Mouse (Mus musculus) hindbrain, postnatal 0 days (tissue): ENCODE data around the gene Dbnl. TPM values are rescaled to one million over a fixed set of nuclear protein-coding genes. Genes with fewer than 3 reads are reported as not detected.

Source experiments
- ATAC-seq: fragments of 200-750 bp; cut with Nextera tagmentation; 2 replicates; pipeline ENCODE4 v1.8.0; 2017; ENCODE audit warnings: mild to moderate bottlenecking, moderate TSS enrichment, moderate library complexity
- DNase-seq: peaks from one replicate; pipeline ENCODE4 v3.0.0-alpha.2; 2015; ENCODE audit warnings: low spot score
- H3K27ac ChIP-seq: fragments of 300-500 bp; sonication (generic); 2 replicates; pipeline ENCODE4 v1.5.1; 2014; ENCODE audit warnings: mild to moderate bottlenecking
- H3K27me3 ChIP-seq: fragments of 300-500 bp; sonication (generic); 2 replicates; pipeline ENCODE4 v1.6.1; 2014; ENCODE audit warnings: low read length, mixed read lengths; ENCODE audit not compliant: insufficient read depth
- H3K36me3 ChIP-seq: fragments of 300-500 bp; sonication (generic); 2 replicates; pipeline ENCODE4 v1.6.1; 2014; ENCODE audit warnings: low read length, mixed read lengths; ENCODE audit not compliant: insufficient read depth
- H3K4me1 ChIP-seq: fragments of 300-500 bp; sonication (generic); 2 replicates; pipeline ENCODE4 v1.6.1; 2014; ENCODE audit warnings: antibody characterized with exemption, low read length, mixed read lengths; ENCODE audit not compliant: insufficient read depth
- H3K4me2 ChIP-seq: fragments of 300-500 bp; sonication (generic); 2 replicates; pipeline ENCODE4 v1.6.1; 2014; ENCODE audit warnings: low read depth, mild to moderate bottlenecking, low read length, moderate library complexity, mixed read lengths
- H3K4me3 ChIP-seq: fragments of 300-500 bp; sonication (generic); 2 replicates; pipeline ENCODE4 v1.5.1; 2014; ENCODE audit warnings: low read length
- H3K9ac ChIP-seq: fragments of 300-500 bp; sonication (generic); replicated peaks from 2 replicates; pipeline ENCODE4 v1.6.1; 2014; ENCODE audit warnings: mild to moderate bottlenecking, low read length, moderate library complexity, mixed read lengths
- H3K9me3 ChIP-seq: fragments of 300-500 bp; sonication (generic); 2 replicates; pipeline ENCODE4 v1.6.1; 2016; ENCODE audit warnings: low read length, mixed read lengths
- CTCF ChIP-seq: IDR thresholded peaks from 2 replicates; pipeline ENCODE4 v1.5.1; 2016; ENCODE audit warnings: antibody characterized with exemption, control low read depth, low read depth
- WGBS: fragments of 180-500 bp; shearing (Covaris S2); extraction: QIAGEN DNeasy Blood & Tissue Kit; methylation state at CpG from one replicate; pipeline ENCODE4 v1.1.7; 2014; 5-methylcytosine and 5-hydroxymethylcytosine counted together
- polyA plus RNA-seq: library from polyadenylated mRNA; unstranded; fragments of >200 nt; fragmentation: Nextera tagmentation; extraction: Ambion mirVana; gene quantifications from 2 replicates; pipeline ENCODE4 v1.2.1, GENCODE M21; 2015
- total RNA-seq: library from RNA; depleted of rRNA; stranded (reverse); fragments of >200 nt; gene quantifications from 2 replicates; pipeline ENCODE4 v1.2.3, GENCODE M21; 2014; rRNA removed

The Dbnl gene
- total RNA-seq: 74.3 and 81.7 TPM in 2 replicates
- polyA plus RNA-seq: 122 and 123 TPM in 2 replicates

DNA sequence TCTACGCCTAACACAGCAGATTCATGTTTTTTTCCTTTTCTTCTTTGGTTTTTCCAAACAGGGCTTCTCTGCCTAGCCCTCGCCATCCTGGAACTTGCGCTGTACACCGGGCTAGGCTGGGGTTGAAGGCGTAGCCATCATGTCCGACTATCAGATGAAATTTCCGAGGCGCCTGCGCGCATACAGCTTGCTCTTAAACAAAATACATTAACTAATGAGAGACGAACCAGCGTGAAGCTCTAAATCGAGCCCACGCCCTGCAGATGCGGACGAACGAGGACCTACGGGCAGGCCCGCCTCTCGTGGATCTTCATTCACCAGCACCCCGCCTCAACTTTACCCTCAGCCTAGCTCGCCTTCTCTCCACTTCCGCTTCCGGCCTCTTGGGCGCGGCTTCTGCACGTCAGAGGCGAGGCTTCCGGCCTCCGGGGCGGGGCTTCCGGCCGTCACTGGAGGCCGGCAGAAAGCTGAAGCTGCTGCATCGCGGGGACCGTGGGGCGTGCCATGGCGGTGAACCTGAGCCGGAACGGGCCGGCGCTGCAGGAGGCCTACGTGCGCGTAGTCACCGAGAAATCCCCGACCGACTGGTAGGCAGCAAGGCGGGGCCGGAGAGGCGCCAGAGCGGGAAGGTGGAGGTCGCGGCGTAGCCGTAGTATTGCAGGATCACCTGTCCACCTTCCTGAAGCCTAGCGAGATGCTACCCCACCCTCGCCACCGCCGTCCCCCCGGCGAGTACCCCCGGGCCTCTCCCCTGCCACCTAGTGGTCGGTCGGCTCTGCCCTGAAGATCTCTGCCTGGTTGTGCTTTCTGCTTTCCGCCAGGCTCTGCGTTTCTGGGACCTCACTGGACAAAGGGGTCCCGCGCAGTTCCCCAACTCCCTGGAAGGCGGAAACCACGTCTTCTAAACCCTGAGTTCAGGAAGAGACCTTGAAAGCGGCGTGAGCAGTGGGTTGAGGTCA, at the start of gene Dbnl:
Gene Dbnl, plus strand, starts transcription at position 433 of the 959 bp plus-strand sequence.
- Histone ChIP-seq H3K9ac (peak within 1 kb of the TSS; percentile 81), H3K4me1 (peaks cover 13% of the 10 kb centered on the region), H3K4me3 (peak within 1 kb of the TSS; percentile 83), H3K36me3 (peaks cover 22% of the 10 kb centered on the region), H3K4me2 (peak within 1 kb of the TSS; percentile 94), H3K27ac (peak within 1 kb of the TSS; percentile 94), H3K27me3 (no peaks in the 10 kb centered on the region), H3K9me3 (no peaks in the 10 kb centered on the region)
- peak; percentile 81 for TF ChIP-seq CTCF
- WGBS: under 1% methylated on average over 74 of the region's 74 CpGs
- DNase-seq: peak; percentile 98
- ATAC-seq: peak; percentile 96

DNA sequence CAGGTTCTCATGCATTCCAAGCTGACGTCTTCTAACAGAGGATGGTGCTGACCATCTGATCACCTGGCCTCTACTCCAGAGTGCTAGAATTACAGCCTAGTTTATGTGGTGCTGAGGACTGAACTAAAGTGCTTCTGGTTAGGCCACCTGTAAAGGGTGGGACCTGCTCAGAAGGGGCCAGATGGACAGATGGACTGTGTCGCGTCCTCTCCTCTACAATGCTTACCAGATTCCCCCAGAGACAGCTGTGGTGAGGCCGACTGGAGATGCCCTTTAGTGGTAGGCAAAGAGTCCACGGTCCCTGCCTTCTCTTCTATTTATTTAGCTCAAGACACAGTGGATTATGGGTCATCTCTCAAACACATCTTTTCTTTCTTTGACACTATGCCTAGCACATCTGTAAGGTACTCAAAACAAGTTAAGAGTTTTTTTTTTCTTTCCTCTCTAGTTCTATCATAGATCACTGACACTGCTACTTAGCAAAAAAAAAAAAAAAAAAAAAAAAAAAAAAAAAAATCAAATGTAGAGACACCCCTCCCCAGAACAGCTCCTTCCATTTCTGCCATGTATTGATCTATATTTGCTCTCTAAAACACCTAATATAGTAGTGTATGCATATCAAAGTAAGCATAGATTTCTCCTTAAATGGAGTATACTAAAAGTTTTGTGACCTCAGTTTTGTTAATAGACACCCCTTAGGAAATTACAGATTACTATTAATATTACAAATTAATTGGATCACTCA, 49.2 kb upstream of the Dbnl start:
- no peak for TF ChIP-seq CTCF
- H3K9ac ChIP-seq: no peak overlapping the region
- ATAC-seq (no peak), DNase-seq (no peak)
- no peak overlapping the region for H3K27ac ChIP-seq
- 0 out of 2 replicates have a peak, but pooled peaks cover 7% of the 10 kb centered on the region for H3K4me1 ChIP-seq
- H3K9me3 ChIP-seq: no peaks in the 10 kb centered on the region
- H3K36me3 ChIP-seq: no peaks in the 10 kb centered on the region
- no peak overlapping the region for H3K4me3 ChIP-seq
- no peaks in the 10 kb centered on the region for H3K27me3 ChIP-seq
- 69% methylated on average over 5 of the region's 5 CpGs for WGBS
- no peak overlapping the region for H3K4me2 ChIP-seq

DNA sequence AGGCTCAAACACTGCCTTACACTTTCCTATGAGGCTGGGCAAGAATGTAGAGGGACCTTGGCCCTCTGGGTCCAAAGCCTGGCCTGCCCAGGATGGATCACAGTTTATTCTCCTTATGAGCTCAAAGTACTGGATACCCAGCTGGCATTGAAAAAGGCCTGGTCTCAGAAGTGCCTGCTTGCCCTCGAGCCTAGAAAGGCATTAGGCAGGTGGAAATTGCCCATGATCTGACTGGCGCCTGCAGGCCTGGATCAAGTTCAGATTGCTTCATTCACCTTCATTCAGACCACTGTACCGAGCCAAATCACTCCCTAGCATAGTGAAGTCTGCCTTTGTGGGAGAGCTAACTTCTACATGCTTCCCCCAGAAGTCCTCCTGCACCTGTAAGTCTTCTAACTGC, 48.4 kb upstream of the Dbnl start:
- Histone ChIP-seq H3K4me2 (peak overlapping the region; percentile 86), H3K36me3 (no peaks in the 10 kb centered on the region), H3K4me1 (0 out of 2 replicates have a peak, but pooled peaks cover 7% of the 10 kb centered on the region), H3K4me3 (peak overlapping the region; percentile 88), H3K9me3 (no peaks in the 10 kb centered on the region), H3K27me3 (no peaks in the 10 kb centered on the region), H3K9ac (peak overlapping the region; percentile 96; the same call in 1 of the 2 replicates), H3K27ac (peak overlapping the region; percentile 33; the same call in 1 of the 2 replicates)
- ATAC-seq: no peak
- peak; percentile 6 for DNase-seq
- no peak for TF ChIP-seq CTCF
- 25% methylated on average over 3 of the region's 3 CpGs for WGBS

DNA sequence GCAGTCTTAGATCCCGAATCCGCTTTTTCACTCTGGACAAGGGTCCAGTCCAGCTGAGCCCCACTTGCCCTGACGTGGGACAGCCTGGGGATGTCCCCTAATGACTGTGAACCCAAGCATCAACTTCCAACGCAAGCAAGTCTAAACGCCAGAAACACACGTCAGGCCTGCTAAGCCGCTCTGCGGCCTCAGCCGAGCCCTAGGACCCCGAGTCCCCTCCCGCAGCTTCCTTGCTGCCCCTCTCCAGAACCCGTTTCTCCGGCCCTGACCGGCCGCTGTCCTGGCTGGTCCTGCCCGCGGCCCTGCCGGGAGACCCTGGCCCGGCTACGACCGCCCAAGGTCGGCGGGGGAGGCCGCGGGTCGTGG, 47.7 kb upstream of the Dbnl start:
- peak; percentile 64 for DNase-seq
- WGBS: under 1% methylated on average over 26 of the region's 26 CpGs

DNA sequence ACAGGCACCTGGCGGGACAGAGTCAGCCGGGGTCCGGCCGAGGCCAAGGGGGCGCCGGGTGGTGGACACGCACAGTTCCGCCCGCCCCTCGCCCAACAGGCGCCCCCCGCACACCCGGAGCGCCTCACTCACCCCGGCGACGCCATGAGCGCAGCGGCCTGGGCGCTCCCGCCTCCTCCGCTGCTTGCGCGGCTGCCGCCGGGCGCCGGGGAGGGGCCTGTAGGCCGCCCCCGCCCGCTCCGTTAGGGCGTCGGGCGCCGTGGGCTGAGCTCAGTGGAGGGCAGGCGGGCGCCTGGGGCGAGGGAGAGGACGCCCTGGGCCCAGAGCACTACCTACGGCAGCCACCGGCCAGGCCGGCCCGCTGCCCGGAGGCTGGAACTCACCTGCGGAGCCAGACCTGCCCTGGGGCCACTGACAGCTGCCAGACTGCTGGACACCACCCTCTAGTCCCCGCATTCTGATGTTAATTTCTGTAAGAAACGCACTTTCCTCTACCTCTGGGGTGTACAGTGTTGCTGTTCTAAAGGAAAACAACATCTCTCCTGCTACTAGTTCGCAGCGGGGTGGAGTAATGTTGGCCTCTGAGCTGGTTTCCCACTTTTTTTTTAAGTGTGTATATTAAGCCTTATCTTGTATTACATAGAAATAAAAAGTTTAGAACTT, 47.2 kb upstream of the Dbnl start:
- no peak for TF ChIP-seq CTCF
- 0 out of 2 replicates have a peak, but pooled peaks cover 7% of the 10 kb centered on the region for H3K4me1 ChIP-seq
- peak overlapping the region; percentile 86 for H3K4me2 ChIP-seq
- peak overlapping the region; percentile 88 for H3K4me3 ChIP-seq
- peak overlapping the region; percentile 96 for H3K9ac ChIP-seq
- H3K9me3 ChIP-seq: no peaks in the 10 kb centered on the region
- ATAC-seq: peak; percentile 93
- H3K27ac ChIP-seq: peak overlapping the region; percentile 94
- no peaks in the 10 kb centered on the region for H3K27me3 ChIP-seq
- under 1% methylated on average over 34 of the region's 50 CpGs for WGBS
- H3K36me3 ChIP-seq: no peaks in the 10 kb centered on the region
- DNase-seq: peak; percentile 82

More for the DNA sequence above, 47.7 kb upstream of the Dbnl start:
- Histone ChIP-seq H3K9ac (peak overlapping the region; percentile 96), H3K27me3 (no peaks in the 10 kb centered on the region), H3K4me1 (0 out of 2 replicates have a peak, but pooled peaks cover 7% of the 10 kb centered on the region), H3K27ac (peak overlapping the region; percentile 94), H3K4me2 (peak overlapping the region; percentile 86), H3K4me3 (peak overlapping the region; percentile 88), H3K36me3 (no peaks in the 10 kb centered on the region), H3K9me3 (no peaks in the 10 kb centered on the region)
- peak; percentile 81 for ATAC-seq
- no peak for TF ChIP-seq CTCF

DNA sequence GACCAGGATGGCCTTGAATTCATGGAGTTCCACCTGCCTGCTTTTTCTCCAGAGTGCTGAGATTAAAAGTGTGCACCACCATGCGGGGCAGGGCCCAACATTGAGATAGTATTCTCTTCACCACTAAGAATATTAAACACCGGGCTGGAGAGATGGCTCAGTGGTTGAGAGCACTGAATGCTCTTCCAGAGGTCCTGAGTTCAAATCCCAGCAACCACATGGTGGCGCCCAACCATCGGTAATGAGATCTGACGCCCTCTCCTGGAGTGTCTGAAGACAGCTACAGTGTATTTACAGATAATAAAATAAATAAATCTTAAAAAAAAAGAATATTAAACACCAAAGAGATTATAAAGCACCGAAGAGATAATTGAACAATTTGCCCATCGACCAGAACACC, 46.2 kb upstream of the Dbnl start:
- H3K4me1 ChIP-seq: 0 out of 2 replicates have a peak, but pooled peaks cover 7% of the 10 kb centered on the region
- no peak overlapping the region for H3K4me2 ChIP-seq
- H3K27ac ChIP-seq: no peak overlapping the region
- no peak overlapping the region for H3K9ac ChIP-seq
- H3K9me3 ChIP-seq: no peaks in the 10 kb centered on the region
- no peaks in the 10 kb centered on the region for H3K36me3 ChIP-seq
- DNase-seq: no peak
- no peaks in the 10 kb centered on the region for H3K27me3 ChIP-seq
- H3K4me3 ChIP-seq: no peak overlapping the region
- 79% methylated on average over 7 of the region's 7 CpGs for WGBS
- no peak for ATAC-seq
- peak; percentile 36 for TF ChIP-seq CTCF
